Mouse (Mus musculus) CH12.LX (cell line): ENCODE results near the gene Arhgap35. TPM values are rescaled to one million over a fixed set of nuclear protein-coding genes. Genes with fewer than 3 reads are reported as not detected.

Experiments used
- DNase-seq: peaks from one replicate; pipeline ENCODE4 v3.0.0-alpha.2; 2013; ENCODE audit errors: extremely low read depth
- H3K27ac ChIP-seq: 2 replicates; pipeline ENCODE4 v1.5.1; 2012; ENCODE audit warnings: low read depth, mild to moderate bottlenecking, control low read depth, moderate library complexity; ENCODE audit not compliant: insufficient read depth
- H3K27me3 ChIP-seq: replicated peaks from 2 replicates; pipeline ENCODE3; 2012; ENCODE audit warnings: inconsistent platforms
- H3K36me3 ChIP-seq, 2 experiments: replicated peaks in 1 of 2; 2 replicates each; pipeline versions ENCODE3 to v1.6.1; 2012; ENCODE audit warnings: inconsistent platforms in 1 of 2, low read length in 1 of 2, mild to moderate bottlenecking in 1 of 2, mixed read lengths in 1 of 2, moderate library complexity in 1 of 2; ENCODE audit not compliant: control insufficient read depth in 1 of 2, insufficient read depth in 1 of 2
- H3K4me1 ChIP-seq, 2 experiments: 2 replicates each; pipeline ENCODE4 v1.6.1; 2012; ENCODE audit warnings: inconsistent platforms in 1 of 2, moderate library complexity in 1 of 2; ENCODE audit not compliant: insufficient read depth in 2 of 2, control insufficient read depth in 1 of 2
- H3K4me2 ChIP-seq: 2 replicates; pipeline ENCODE4 v1.6.1; 2012; ENCODE audit warnings: low read depth, mild to moderate bottlenecking, control low read depth; ENCODE audit not compliant: poor library complexity, insufficient read depth, severe bottlenecking
- H3K4me3 ChIP-seq, 3 experiments: fragments of 150-350 bp in 1 of 3; sonication (generic) in 1 of 3; replicated peaks in 1 of 3; 2 replicates each; pipeline versions ENCODE3 to v1.5.1; 2011 to 2012; ENCODE audit warnings: low read depth in 2 of 3, low read length in 2 of 3, mild to moderate bottlenecking in 2 of 3, moderate library complexity in 2 of 3, control low read depth in 1 of 3, improper control_type of control experiment in 1 of 3, inconsistent platforms in 1 of 3, mixed read lengths in 1 of 3; ENCODE audit not compliant: poor library complexity in 1 of 3
- H3K79me2 ChIP-seq: replicated peaks from 2 replicates; pipeline ENCODE4 v1.6.1; 2012; ENCODE audit warnings: mild to moderate bottlenecking, moderate library complexity; ENCODE audit not compliant: control insufficient read depth, poor library complexity, insufficient read depth, severe bottlenecking; ENCODE audit errors: extremely low read depth
- H3K9ac ChIP-seq: 2 replicates; pipeline ENCODE4 v1.6.1; 2012; ENCODE audit warnings: low read depth, mild to moderate bottlenecking, control low read depth, moderate library complexity; ENCODE audit not compliant: insufficient read depth
- H3K9me3 ChIP-seq: replicated peaks from 2 replicates; pipeline ENCODE3; 2012; ENCODE audit warnings: low read length, inconsistent platforms, mixed read lengths
- CHD2 ChIP-seq: IDR thresholded peaks from 2 replicates; pipeline ENCODE4 v1.6.1; 2011; ENCODE audit warnings: low read length, improper control_type of control experiment
- CTCF ChIP-seq, 2 experiments: IDR thresholded peaks in 1 of 2; conservative IDR thresholded peaks in 1 of 2; 2 replicates each; pipeline ENCODE4 v1.5.1; 2011 to 2012; ENCODE audit warnings: low read depth in 2 of 2, low read length in 2 of 2, improper control_type of control experiment in 1 of 2, inconsistent platforms in 1 of 2, mild to moderate bottlenecking in 1 of 2, moderate library complexity in 1 of 2
- ETS1 ChIP-seq: conservative IDR thresholded peaks from 2 replicates; pipeline ENCODE4 v1.6.1; 2012; ENCODE audit warnings: low read depth, mild to moderate bottlenecking, inconsistent platforms, low read length, improper control_type of control experiment, moderate library complexity
- HCFC1 ChIP-seq: IDR thresholded peaks from 2 replicates; pipeline ENCODE4 v1.6.1; 2012; ENCODE audit warnings: low read depth, mild to moderate bottlenecking, inconsistent platforms, low read length, improper control_type of control experiment
- JUND ChIP-seq: conservative IDR thresholded peaks from 2 replicates; pipeline ENCODE4 v1.6.1; 2011; ENCODE audit warnings: low read depth, low read length, improper control_type of control experiment
- MAFK ChIP-seq: IDR thresholded peaks from 2 replicates; pipeline ENCODE4 v1.6.1; 2011; ENCODE audit warnings: low read length, improper control_type of control experiment; ENCODE audit not compliant: insufficient replicate concordance
- MAX ChIP-seq: IDR thresholded peaks from 2 replicates; pipeline ENCODE4 v1.6.1; 2011; ENCODE audit warnings: low read length, improper control_type of control experiment
- MAZ ChIP-seq: IDR thresholded peaks from 2 replicates; pipeline ENCODE4 v1.6.1; 2012; ENCODE audit warnings: low read depth, mild to moderate bottlenecking, inconsistent platforms, low read length, improper control_type of control experiment, moderate library complexity
- NELFE ChIP-seq: IDR thresholded peaks from 2 replicates; pipeline ENCODE4 v1.6.1; 2011; ENCODE audit warnings: low read depth, low read length, improper control_type of control experiment
- PAX5 ChIP-seq: IDR thresholded peaks from 2 replicates; pipeline ENCODE4 v1.6.1; 2012; ENCODE audit warnings: low read length, inconsistent platforms, mixed read lengths
- POLR2A ChIP-seq: IDR thresholded peaks from 2 replicates; pipeline ENCODE4 v1.6.1; 2011; ENCODE audit warnings: low read depth, mild to moderate bottlenecking, improper control_type of control experiment, low read length
- RAD21 ChIP-seq: IDR thresholded peaks from 2 replicates; pipeline ENCODE4 v1.6.1; 2011; ENCODE audit warnings: low read depth, mild to moderate bottlenecking, low read length, improper control_type of control experiment, moderate library complexity
- SMC3 ChIP-seq: IDR thresholded peaks from 2 replicates; pipeline ENCODE4 v1.6.1; 2011; ENCODE audit warnings: low read depth, low read length, improper control_type of control experiment
- USF1 ChIP-seq: IDR thresholded peaks from 2 replicates; pipeline ENCODE4 v1.6.1; 2014; ENCODE audit warnings: low read depth, mild to moderate bottlenecking, inconsistent platforms, low read length, improper control_type of control experiment
- USF2 ChIP-seq: conservative IDR thresholded peaks from 2 replicates; pipeline ENCODE4 v1.6.1; 2011; ENCODE audit warnings: low read depth, low read length, improper control_type of control experiment
- ZC3H11A ChIP-seq: IDR thresholded peaks from 2 replicates; pipeline ENCODE4 v1.6.1; 2012; ENCODE audit warnings: low read depth, mild to moderate bottlenecking, inconsistent platforms, low read length, improper control_type of control experiment
- ZNF384 ChIP-seq: IDR thresholded peaks from 2 replicates; pipeline ENCODE4 v1.6.1; 2012; ENCODE audit warnings: low read depth, low read length, improper control_type of control experiment, inconsistent platforms
- dilution Hi-C: fragments of 300-500 bp; cut with MboI; formaldehyde crosslinking; loops from 2 replicates; pipeline ENCODE4 v1.14.3; 2020; ENCODE audit warnings: low sequenced_read_pairs; ENCODE audit not compliant: extremely low pct_unique_long_range_greater_than_20kb, extremely low pct_ligation_motif_present
- in situ Hi-C: fragments of 300-500 bp; cut with MboI; formaldehyde crosslinking; loops from 3 replicates; pipeline ENCODE4 v1.14.3; 2019; ENCODE audit warnings: low sequenced_read_pairs, low pct_ligation_motif_present, low pct_unique_long_range_greater_than_20kb, mixed read lengths
- polyA plus RNA-seq: library from polyadenylated mRNA; unstranded; fragments of >175 nt; gene quantifications from 2 replicates; pipeline ENCODE4 v1.2.1, GENCODE M21; 2012; ENCODE audit warnings: low read depth; ENCODE audit not compliant: insufficient read length
- total RNA-seq, 2 experiments: library from RNA; depleted of rRNA; stranded (reverse); fragments of 300-350 nt in 1 of 2; fragments of >200 nt in 1 of 2; gene quantifications; 2 replicates each; pipeline ENCODE4 v1.2.3; 2012 to 2014

Arhgap35 gene
- total and polyA plus RNA-seq, 3 experiments, result 3.0 to 7.2 (median 5.3) TPM

DNA sequence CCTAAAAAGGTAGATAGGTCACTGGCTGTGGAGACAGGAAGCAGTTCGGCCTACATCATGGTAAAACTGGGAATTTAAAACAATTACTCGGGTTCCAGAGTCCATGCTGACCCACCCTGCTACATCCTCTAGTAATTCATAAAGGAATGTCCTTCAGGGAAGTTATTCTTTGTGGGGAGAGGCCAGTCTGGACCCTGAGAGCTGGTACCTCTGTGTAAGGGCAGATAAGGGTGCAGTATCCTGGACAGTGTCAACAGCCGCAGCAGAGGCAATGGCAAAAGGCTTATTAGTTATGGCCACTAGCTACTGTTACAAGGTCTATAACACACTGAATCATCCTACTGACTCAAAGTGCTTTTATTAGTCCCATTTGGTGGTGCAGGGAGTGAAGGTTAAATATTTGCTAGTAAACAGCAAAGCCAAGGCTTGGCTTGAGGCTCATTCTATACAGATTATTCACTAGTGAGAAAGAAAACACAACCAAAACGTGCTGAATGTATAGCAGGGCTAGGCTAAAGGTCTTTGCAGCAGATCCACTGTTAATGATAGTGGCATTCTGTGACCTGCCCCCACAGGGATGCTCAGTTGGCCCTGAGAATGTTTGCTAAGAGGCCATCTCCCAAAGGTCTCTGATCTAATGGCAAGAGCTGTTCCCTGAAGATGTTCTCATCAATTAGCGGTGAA lies 77.4 kb downstream of the Arhgap35 start:
- in situ Hi-C loops, result no loop called here
- no peaks in the 10 kb centered on the region for H3K27me3 ChIP-seq
- H3K36me3 ChIP-seq, result peaks cover 12 to 60% of the 10 kb centered on the region in 2 experiments
- H3K9me3 ChIP-seq, result no peaks in the 10 kb centered on the region
- dilution Hi-C loops, result no loop called here
- H3K4me3 ChIP-seq, result no peak overlapping the region
- DNase-seq, result no peak
- no peaks in the 10 kb centered on the region for H3K4me1 ChIP-seq
- no peak overlapping the region for H3K27ac ChIP-seq
- H3K9ac ChIP-seq, result no peak overlapping the region
- H3K4me2 ChIP-seq, result no peak overlapping the region
- H3K79me2 ChIP-seq, result no peaks in the 10 kb centered on the region
- TF ChIP-seq RAD21, result no peak
- TF ChIP-seq CTCF (conservative IDR thresholded peaks at IDR 0.05 in 1 of 2, IDR thresholded peaks at IDR 0.05 in 1 of 2; ENCODE audit: low read depth in 2 of 2, low read length in 2 of 2), result no peak
- TF ChIP-seq MAZ, result no peak
- no peak for TF ChIP-seq POLR2A
- TF ChIP-seq USF1, result no peak
- no peak for TF ChIP-seq PAX5

DNA sequence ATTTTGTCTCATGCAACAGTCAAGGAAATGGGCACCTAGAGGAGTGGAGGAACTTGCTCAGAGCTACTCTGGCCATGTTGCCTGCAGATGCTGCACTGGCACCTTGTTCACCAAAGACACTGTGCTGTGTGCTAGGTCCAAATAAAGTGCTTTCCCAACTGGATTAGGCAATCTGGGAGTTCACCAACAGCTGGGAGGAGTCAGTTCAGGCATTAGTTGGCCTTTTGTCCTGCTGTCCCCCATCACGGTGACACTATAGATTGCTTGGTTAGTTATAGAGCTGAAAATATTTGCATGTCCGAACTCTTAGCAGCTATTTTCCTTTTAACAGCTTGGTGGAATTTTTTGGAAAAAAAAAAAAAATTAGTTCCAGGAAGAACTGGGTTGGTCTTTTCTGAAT lies 88.8 kb downstream of the Arhgap35 start:
- no peak for TF ChIP-seq NELFE
- no peak for TF ChIP-seq SMC3
- TF ChIP-seq ETS1, result no peak
- no peak for TF ChIP-seq MAFK
- TF ChIP-seq ZNF384, result no peak
- no peak for TF ChIP-seq MAZ
- TF ChIP-seq CHD2, result no peak
- TF ChIP-seq CTCF (conservative IDR thresholded peaks at IDR 0.05 in 1 of 2, IDR thresholded peaks at IDR 0.05 in 1 of 2; ENCODE audit: low read depth in 2 of 2, low read length in 2 of 2), result no peak
- TF ChIP-seq JUND, result no peak
- no peak for TF ChIP-seq ZC3H11A
- TF ChIP-seq HCFC1, result no peak
- no peak for TF ChIP-seq POLR2A
- no peak for TF ChIP-seq MAX
- no peak for TF ChIP-seq USF2
- Histone ChIP-seq H3K4me1 (peaks cover 0 to 15% of the 10 kb centered on the region in 2 experiments; a peak in 2 of 4 replicates), H3K27ac (no peak overlapping the region), H3K79me2 (no peaks in the 10 kb centered on the region), H3K4me2 (no peak overlapping the region), H3K9me3 (no peaks in the 10 kb centered on the region), H3K27me3 (no peaks in the 10 kb centered on the region), H3K4me3 (no peak overlapping the region), H3K36me3 (peaks cover 2 to 67% of the 10 kb centered on the region in 2 experiments), H3K9ac (no peak overlapping the region)
- dilution Hi-C loops, result no loop called here
- no peak for DNase-seq
- in situ Hi-C loops, result no loop called here
